Mouse (Mus musculus) kidney, postnatal 36 days (tissue): ENCODE data around the gene Dusp6.

Source experiments
- DNase-seq, 2 experiments: peaks; one replicate each; pipeline ENCODE4 v3.0.0; 2021 to 2022; ENCODE audit warnings: mixed read lengths in 2 of 2

The Dusp6 gene

GRCm38 (mm10) chr10:99274640-99275039 is 11.6 kb downstream of the Dusp6 start:
- peak; percentile 48 to 54 for DNase-seq

- no peak for DNase-seq
These were observed 16.2 kb downstream of the Dusp6 start for GRCm38 (mm10) chr10:99279067-99279880.

- no peak for DNase-seq
These were observed 21.0 kb downstream of the Dusp6 start for GRCm38 (mm10) chr10:99283981-99284385.

- DNase-seq: no peak
These were observed 21.9 kb downstream of the Dusp6 start for GRCm38 (mm10) chr10:99284918-99285317.

- DNase-seq: peak; percentile 45 to 53
These were observed 22.7 kb downstream of the Dusp6 start for GRCm38 (mm10) chr10:99285759-99286158.

GRCm38 (mm10) chr10:99286213-99286612 is 23.2 kb downstream of the Dusp6 start:
- peak; percentile 38 to 50 for DNase-seq

GRCm38 (mm10) chr10:99286787-99287186 is 23.8 kb downstream of the Dusp6 start:
- DNase-seq: no peak

GRCm38 (mm10) chr10:99287206-99287605 is 24.2 kb downstream of the Dusp6 start:
- no peak for DNase-seq

- DNase-seq: no peak
These were observed 26.1 kb downstream of the Dusp6 start for GRCm38 (mm10) chr10:99289176-99289575.

- no peak for DNase-seq
These were observed 30.1 kb downstream of the Dusp6 start for GRCm38 (mm10) chr10:99293111-99293640.

GRCm38 (mm10) chr10:99297721-99298120 is 34.7 kb downstream of the Dusp6 start:
- DNase-seq: no peak

GRCm38 (mm10) chr10:99298328-99299295 is 35.6 kb downstream of the Dusp6 start:
- peak; percentile 28 to 33 for DNase-seq

GRCm38 (mm10) chr10:99299303-99299702 is 36.3 kb downstream of the Dusp6 start:
- peak in 1 of 2 experiments; percentile 9 for DNase-seq

GRCm38 (mm10) chr10:99302051-99302450 is 39.0 kb downstream of the Dusp6 start:
- DNase-seq: peak; percentile 21 to 37

- no peak for DNase-seq
These were observed 45.8 kb downstream of the Dusp6 start for GRCm38 (mm10) chr10:99308837-99309236.

GRCm38 (mm10) chr10:99309617-99310016 is 46.6 kb downstream of the Dusp6 start:
- DNase-seq: no peak

GRCm38 (mm10) chr10:99310204-99310603 is 47.2 kb downstream of the Dusp6 start:
- no peak for DNase-seq

- no peak for DNase-seq
These were observed 48.9 kb downstream of the Dusp6 start for GRCm38 (mm10) chr10:99311956-99312355.

- DNase-seq: no peak
These were observed 51.3 kb downstream of the Dusp6 start for GRCm38 (mm10) chr10:99314366-99314765.

- no peak for DNase-seq
These were observed 54.0 kb downstream of the Dusp6 start for GRCm38 (mm10) chr10:99317057-99317456.
